Mouse (Mus musculus) CD8-positive naive resting alpha-beta T cell, adult 57 days (primary cell): ENCODE data around the gene 1600014C10Rik. TPM values are rescaled to one million over a fixed set of nuclear protein-coding genes. Genes with fewer than 3 reads are reported as not detected.

Experiments used
- total RNA-seq: library from RNA; stranded (reverse); gene quantifications from one replicate; pipeline ENCODE4 v1.2.4, GENCODE M21; 2023

The 1600014C10Rik gene
- 23.2 TPM for total RNA-seq

GRCm38 (mm10) chr7:38182962-38183687 is at the start of gene 1600014C10Rik:
1600014C10Rik (plus strand) TSS chr7:38183217.

GRCm38 (mm10) chr7:38227900-38228298 is 44.9 kb downstream of the 1600014C10Rik start, which contains the start of gene Plekhf1:
Plekhf1 (minus strand) TSS chr7:38228016.

Other genes starting within 250 kb of the 1600014C10Rik start
- gene Uri1, start 159.7 kb upstream of the 1600014C10Rik start, total RNA-seq = 45.3 TPM
- gene Ccne1, start 75.7 kb upstream of the 1600014C10Rik start, total RNA-seq = 4.2 TPM
- not detected for gene Plekhf1, start 44.8 kb downstream of the 1600014C10Rik start, total RNA-seq
- 49.0 TPM for gene Pop4, start 88.2 kb downstream of the 1600014C10Rik start, total RNA-seq